Comparison of ENCODE assay signal across 10 mouse cellular contexts in genomic region chr1:186189390-186189789, GRCm38 (mm10).
DNase-seq lines count a peak whose midpoint lies in the region; ATAC-seq lines count a peak whose summit lies in the region.
"Had no signal": no experiment of that assay in that cellular context is flagged by ENCODE, and none has a peak within 500 bp of the region (broad histone marks: within the 10 kb centered on the region; RNA-seq: fewer than 3 reads in every experiment).

No protein-coding gene starts in this region.

- H3K4me3 ChIP-seq in kidney, embryonic 16.5 days (ENCODE audit: low read length) = no peak overlapping the region
- no peak overlapping the region for H3K4me3 ChIP-seq in neural tube, embryonic 15.5 days (replicated peaks)
- H3K4me3 ChIP-seq: midbrain, embryonic 13.5 days had no signal

- no peak overlapping the region for H3K4me2 ChIP-seq in kidney, embryonic 16.5 days (replicated peaks; ENCODE audit: low read depth, low read length)
- no peak overlapping the region for H3K4me2 ChIP-seq in neural tube, embryonic 15.5 days
- H3K4me2 ChIP-seq: midbrain, embryonic 13.5 days had no signal

- H3K36me3 ChIP-seq in kidney, embryonic 16.5 days (ENCODE audit: insufficient read depth, low read length) = no peaks in the 10 kb centered on the region
- no peaks in the 10 kb centered on the region for H3K36me3 ChIP-seq in neural tube, embryonic 15.5 days
- H3K36me3 ChIP-seq: midbrain, embryonic 13.5 days had no signal

- no peak overlapping the region for H3K9ac ChIP-seq in kidney, embryonic 16.5 days (replicated peaks; ENCODE audit: low read length)
- no peak overlapping the region for H3K9ac ChIP-seq in neural tube, embryonic 15.5 days (replicated peaks)
- H3K9ac ChIP-seq: midbrain, embryonic 13.5 days had no signal

- peak; percentile 9 for DNase-seq in left cerebral cortex, postnatal 4 days
- DNase-seq in left cerebral cortex, postnatal 25 days (ENCODE audit: low spot score in 2 of 2) = no peak
- DNase-seq in gastrocnemius, adult 8-10 months (ENCODE audit: low spot score in 2 of 2) = peak; percentile 26 to 68
- DNase-seq in skeletal muscle tissue, adult 2 months (ENCODE audit: low read depth, low spot score) = peak; percentile 74
- no peak for DNase-seq in right cerebral cortex, postnatal 25 days
- no peak for DNase-seq in right cerebral cortex, postnatal 14 days
- DNase-seq: cerebellum, adult 18-20 months had no signal

- H3K9me3 ChIP-seq in kidney, embryonic 16.5 days (ENCODE audit: low read length) = no peaks in the 10 kb centered on the region
- H3K9me3 ChIP-seq in neural tube, embryonic 15.5 days (replicated peaks) = no peaks in the 10 kb centered on the region
- H3K9me3 ChIP-seq: midbrain, embryonic 13.5 days had no signal

- 0 out of 2 replicates have a peak overlapping the region, but pooled peaks have one; percentile 4 for H3K27ac ChIP-seq in kidney, embryonic 16.5 days (ENCODE audit: low read length)
- no peak overlapping the region for H3K27ac ChIP-seq in neural tube, embryonic 15.5 days (replicated peaks)
- H3K27ac ChIP-seq: midbrain, embryonic 13.5 days had no signal

- intact Hi-C loops in left cerebral cortex, postnatal 4 days (cut with DNase I) = no loop called here
- intact Hi-C loops in left cerebral cortex, postnatal 25 days (cut with DNase I) = no loop called here

- WGBS in kidney, embryonic 16.5 days = 45% methylated on average over 11 of the region's 11 CpGs
- WGBS in neural tube, embryonic 15.5 days = 80% methylated on average over 11 of the region's 11 CpGs

- peak; percentile 49; the same call in 1 of the 2 replicates for ATAC-seq in kidney, embryonic 16.5 days (ENCODE audit: low FRiP score, low TSS enrichment)
- ATAC-seq in neural tube, embryonic 15.5 days (ENCODE audit: low FRiP score) = no peak
- ATAC-seq: midbrain, embryonic 13.5 days had no signal

- peaks cover 3% of the 10 kb centered on the region; the same call in 1 of the 2 replicates for H3K4me1 ChIP-seq in kidney, embryonic 16.5 days (ENCODE audit: insufficient read depth, low read length)
- no peaks in the 10 kb centered on the region for H3K4me1 ChIP-seq in neural tube, embryonic 15.5 days

- H3K27me3 ChIP-seq in kidney, embryonic 16.5 days (ENCODE audit: insufficient read depth, low read length) = no peaks in the 10 kb centered on the region
- no peaks in the 10 kb centered on the region for H3K27me3 ChIP-seq in neural tube, embryonic 15.5 days (replicated peaks)
- H3K27me3 ChIP-seq: midbrain, embryonic 13.5 days had no signal

Comparison
In these comparisons a context has a peak if more than half of its experiments do, and no peak if none do; other contexts are left out.
1. DNase-seq: peak in left cerebral cortex, postnatal 4 days (single experiment), gastrocnemius, adult 8-10 months (2 of 2) and skeletal muscle tissue, adult 2 months (single experiment); none in left cerebral cortex, postnatal 25 days (0 of 2), right cerebral cortex, postnatal 25 days (single experiment) and right cerebral cortex, postnatal 14 days (single experiment).